Mouse (Mus musculus): ENCODE data around the gene Snrpb.

The Snrpb gene

DNA sequence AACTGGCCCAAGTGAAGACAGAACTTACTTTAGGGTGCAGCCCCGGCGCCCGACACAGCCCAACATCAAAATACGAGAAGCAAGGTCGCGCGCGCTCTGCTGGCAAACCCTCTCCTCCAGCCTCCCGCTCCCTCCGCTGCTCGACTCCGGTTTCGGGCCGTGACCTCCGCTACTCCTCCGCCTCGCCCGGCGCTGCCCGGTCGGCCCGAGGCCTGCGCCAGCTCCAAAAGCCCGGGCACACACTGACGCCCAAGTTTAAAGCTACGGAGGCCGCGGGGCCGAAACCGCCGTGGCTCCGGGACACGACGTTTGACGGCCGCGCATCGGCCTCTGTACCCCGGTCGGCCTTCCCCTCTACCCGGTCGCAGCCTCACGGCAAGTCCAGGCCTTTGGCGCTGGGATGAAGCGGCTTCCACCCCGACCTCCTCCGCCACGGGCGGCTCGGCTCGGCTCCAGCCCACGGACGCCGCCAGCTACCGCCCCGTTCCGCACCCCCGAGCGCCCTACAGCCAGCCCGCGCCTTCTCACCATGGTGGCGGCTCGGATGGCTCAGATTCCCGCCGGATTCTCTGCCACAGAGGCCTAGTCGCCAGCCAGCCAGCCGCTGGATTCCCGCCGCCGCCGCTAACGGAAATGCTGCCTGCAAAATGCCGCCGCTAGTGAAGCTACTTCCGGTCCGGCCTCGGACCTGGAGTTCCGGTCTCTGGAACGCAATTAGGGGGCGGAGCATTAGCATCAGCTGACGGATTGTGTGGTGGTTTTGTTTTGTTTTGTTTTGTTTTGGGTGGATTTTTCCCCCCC, at the start of gene Snrpb:
Snrpb (minus strand) TSS at position 698 of the 801 bp plus-strand sequence.
- DNase-seq: peak; percentile 94

DNA sequence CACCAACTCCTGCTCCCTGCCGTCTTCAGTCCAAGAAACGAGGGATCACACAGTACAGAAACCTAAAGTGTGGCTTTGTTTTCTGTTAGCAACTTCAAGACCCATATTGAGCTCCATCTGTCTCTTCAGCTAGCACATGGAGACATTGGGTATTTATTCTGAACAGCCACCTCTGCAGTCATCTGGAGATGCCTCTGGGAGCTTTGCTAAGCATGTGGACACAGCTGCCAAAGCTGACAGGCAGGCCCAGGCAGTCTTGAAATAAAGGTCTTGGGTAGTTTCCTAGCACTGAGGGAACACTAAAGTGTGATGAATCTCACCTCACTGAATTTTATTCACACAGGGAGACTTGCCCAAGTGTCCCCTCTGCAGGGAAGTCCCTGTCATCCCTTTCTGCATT, 32.4 kb upstream of the Snrpb start:
- no peak for DNase-seq

GRCm38 (mm10) chr2:130209636-130210035, 30.4 kb upstream of the Snrpb start:
- DNase-seq: no peak

GRCm38 (mm10) chr2:130207996-130208395, 28.8 kb upstream of the Snrpb start:
- DNase-seq: no peak

DNA sequence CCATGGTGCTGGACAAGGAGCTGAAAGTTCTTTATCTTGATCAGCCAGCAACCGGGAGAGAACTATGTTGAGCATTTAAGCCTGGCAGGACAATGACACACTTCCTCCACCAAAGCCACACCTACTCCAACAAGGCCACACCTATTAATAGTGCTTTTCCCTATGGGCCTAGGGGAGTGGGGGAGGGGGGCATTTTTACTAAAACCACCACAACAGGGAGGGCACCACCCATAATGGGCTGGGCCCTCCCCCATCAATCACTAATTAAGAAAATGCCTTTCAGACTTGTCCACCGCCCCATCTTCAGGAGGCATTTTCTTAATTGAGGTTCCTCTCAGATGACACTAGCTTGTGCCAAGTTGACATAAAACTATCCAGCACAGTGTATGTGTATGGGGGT, 28.2 kb upstream of the Snrpb start:
- no peak for DNase-seq

DNA sequence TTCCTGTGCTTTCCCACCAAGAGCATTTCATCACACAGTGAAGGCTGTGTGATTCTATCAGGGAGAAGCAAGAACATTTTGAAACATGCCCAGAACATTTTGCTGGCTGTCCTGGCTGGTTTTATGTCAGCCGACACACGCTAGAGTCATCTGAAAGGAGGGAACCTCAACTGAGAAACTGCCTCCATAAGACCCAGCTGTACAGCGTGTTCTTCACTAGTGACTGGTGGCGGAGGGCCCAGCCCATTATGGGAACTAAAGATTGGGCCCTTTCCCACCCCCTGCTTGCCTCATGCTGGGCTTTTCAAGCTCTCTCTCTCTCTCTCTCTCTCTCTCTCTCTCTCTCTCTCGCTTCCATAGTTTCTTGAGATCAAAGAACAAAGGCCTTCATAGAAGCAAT, 21.8 kb upstream of the Snrpb start:
- DNase-seq: no peak

- DNase-seq: no peak
Measured at GRCm38 (mm10) chr2:130194894-130195293, 15.7 kb upstream of the Snrpb start, which contains the start of gene Tmc2. Tmc2 (plus strand) TSS chr2:130195194.

DNA sequence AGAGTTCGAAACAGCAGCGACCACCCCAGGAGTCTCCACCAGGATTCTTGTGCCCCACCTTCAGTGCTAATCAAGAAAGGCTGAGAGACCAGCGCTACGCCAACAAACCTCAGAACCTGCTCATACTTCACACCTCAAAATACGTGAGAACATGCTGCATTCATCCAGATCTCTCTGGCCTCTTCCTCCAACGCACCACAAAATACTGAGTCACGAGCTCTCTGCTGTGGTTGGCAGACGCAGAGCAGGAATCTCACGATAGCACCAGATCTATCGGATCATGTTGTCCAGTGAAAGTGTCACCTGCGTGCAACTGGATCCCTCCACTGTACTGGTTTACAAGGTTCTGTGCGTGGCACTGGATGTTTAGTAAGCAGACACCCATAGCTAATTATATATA, 9.2 kb upstream of the Snrpb start:
- no peak for DNase-seq

DNA sequence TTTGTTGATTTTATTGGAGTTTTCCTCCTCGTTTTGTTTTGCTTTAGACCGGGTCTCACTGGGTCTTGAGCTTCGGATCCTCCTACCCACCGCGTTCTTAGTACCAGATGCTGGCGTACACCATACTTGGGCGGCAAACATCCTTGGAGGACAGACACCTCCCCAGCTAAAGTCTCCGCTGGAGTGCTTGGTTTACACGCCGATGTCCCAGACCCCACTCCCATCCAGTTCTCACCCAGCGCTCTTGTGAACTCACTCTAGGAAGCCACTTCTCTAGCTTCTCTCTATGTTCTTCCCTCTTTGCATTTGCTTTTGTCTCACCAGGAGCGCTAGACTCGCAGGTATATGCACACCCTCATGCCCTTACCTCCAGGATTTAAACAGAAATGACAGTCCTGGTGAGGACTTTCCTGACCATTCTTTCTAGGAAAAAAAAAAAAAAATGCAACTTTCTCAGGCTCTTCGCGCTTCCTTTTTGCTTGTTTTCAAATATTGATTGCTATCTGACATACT, 360 bp upstream of the Snrpb start:
- no peak for DNase-seq

DNA sequence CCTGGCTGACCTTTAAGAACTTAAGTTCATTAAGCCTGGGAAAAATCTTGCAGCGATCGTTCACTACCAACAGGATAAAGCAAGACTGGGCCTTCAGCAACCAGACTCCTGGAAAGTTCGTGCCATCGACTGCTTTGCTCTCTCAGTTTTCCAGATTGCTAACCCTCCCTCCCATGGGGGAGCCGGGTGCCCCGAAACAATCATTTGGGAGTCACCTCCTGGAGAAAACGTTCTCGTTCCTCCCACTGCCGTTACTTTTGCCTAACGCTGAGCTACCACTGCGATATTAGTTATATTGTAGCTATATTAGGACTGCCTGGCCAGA, 860 bp downstream of the Snrpb start:
- no peak for DNase-seq

DNA sequence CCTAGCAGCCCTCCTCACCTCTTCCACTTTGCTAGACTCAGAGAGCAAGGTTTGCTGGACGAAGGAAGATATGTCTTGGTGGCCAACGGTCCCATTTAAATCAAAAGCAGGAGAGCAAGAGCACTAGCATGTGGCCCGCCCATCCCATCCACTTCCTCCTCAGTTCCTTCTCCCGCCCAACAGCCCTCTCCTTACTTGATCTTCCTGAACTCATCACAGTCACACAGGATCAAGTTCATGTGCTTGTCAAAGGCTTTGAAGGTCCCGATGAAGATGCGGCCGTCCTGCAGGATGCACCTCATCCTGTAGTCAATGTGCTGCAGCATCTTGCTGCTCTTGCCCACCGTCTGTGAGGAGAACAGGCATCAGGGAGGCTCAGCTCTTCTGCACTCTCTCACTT, 2.4 kb downstream of the Snrpb start:
- DNase-seq: no peak

- no peak for DNase-seq
Measured at GRCm38 (mm10) chr2:130171674-130172073, 7.5 kb downstream of the Snrpb start.

DNA sequence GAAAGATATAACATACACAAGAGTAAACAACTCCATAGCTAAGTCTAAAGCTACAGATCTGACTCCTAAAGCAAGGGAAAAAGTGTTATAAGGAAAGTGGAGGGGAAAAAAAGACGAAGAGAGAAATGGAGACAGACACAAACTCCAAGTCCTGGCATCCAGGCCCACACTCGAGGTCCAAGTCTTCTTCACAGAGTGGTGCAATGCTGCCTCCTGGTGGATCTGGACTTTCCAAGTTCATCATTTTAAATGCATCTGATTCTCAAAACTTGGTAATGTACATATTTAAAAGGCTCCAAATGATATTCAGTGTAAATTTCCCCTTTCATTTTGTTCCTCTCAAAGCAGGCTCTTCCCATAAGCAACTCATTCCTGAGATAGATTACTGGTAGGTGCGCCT, 11.3 kb downstream of the Snrpb start:
- peak; percentile 51 for DNase-seq

- DNase-seq: peak; percentile 42
Measured at GRCm38 (mm10) chr2:130166311-130167214, 12.6 kb downstream of the Snrpb start.

DNA sequence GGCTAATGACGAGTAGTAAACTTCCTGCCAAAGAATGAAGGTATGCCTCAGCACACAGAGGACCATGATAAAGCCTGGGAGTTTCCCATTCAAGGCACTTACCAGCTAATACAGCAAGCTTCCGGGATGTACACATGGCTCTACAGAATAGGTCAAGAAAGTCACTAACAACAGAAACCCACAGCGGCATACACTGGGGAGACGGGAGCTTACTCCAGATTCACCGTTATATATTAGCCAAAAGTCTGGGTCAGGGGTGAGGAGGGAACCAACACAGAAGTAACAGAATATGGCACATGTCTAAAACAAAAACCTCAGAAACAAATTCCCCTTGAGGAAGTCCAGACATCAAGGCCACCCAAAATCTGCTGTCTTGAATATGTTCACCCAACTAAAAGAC, 16.5 kb downstream of the Snrpb start:
- DNase-seq: no peak

- no peak for DNase-seq
Measured at GRCm38 (mm10) chr2:130158088-130158437, 21.1 kb downstream of the Snrpb start.

DNA sequence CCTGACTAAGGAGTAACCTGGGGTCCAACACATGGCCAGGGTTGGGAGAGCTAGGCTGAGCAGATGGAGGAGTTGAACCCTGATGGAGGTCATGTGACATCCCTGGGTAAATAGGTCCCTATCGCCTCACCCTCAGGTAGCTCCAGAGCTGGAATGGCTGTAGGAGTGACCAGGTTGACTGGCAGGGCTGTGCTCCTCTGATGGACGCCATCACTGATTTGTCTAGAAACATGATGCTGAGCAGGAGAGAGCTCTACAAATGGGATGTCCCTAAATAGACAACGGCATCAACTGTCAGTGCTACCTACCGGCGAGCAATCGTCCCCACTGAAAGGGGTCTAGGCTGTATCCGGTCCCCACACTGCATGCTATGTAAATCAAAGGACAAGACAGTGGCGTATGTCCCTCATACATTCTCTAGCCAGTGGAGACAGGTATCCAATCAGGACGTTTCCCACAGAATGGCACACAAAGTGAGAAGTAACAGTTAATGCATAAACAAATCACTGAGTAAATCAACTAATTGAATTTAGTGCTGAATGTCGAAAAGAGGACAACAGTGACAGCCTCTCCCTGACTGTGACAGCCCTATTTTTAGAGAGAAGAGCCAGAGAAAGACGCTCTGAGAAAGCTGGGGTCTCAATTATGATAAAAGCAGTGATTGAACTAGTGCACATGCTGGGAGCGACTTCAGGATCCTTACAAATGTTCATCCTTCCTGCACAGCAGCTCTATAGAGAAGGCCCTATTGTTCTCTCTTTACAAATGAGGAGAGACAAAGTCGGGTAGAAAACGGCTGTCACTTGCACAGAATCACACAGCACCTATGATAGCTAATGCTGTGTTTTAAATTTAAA, 21.7 kb downstream of the Snrpb start:
- DNase-seq: no peak

- DNase-seq: no peak
Measured at GRCm38 (mm10) chr2:130155851-130156250, 23.4 kb downstream of the Snrpb start.

GRCm38 (mm10) chr2:130155171-130155570, 24.0 kb downstream of the Snrpb start:
- no peak for DNase-seq

- no peak for DNase-seq
Measured at GRCm38 (mm10) chr2:130146089-130146668, 33.0 kb downstream of the Snrpb start.

- DNase-seq: no peak
Measured at GRCm38 (mm10) chr2:130144703-130145324, 34.4 kb downstream of the Snrpb start.

GRCm38 (mm10) chr2:130143011-130143410, 36.2 kb downstream of the Snrpb start:
- no peak for DNase-seq

All from kidney, postnatal 14 days (tissue).